Mouse (Mus musculus) small intestine, adult 2 months (tissue): ENCODE measurements around the gene Gcnt2. TPM values are rescaled to one million over a fixed set of nuclear protein-coding genes. Genes with fewer than 3 reads are reported as not detected.

Experiments used
- H3K27ac ChIP-seq: fragments of 200-500 bp; 2 replicates; pipeline ENCODE4 v1.5.1; 2012; ENCODE audit warnings: low read depth, low read length, control low read depth, inconsistent platforms; ENCODE audit not compliant: insufficient read depth
- H3K27me3 ChIP-seq: fragments of 200-500 bp; 2 replicates; pipeline ENCODE4 v1.6.1; 2012; ENCODE audit warnings: mild to moderate bottlenecking, moderate library complexity, low read length, inconsistent platforms; ENCODE audit not compliant: control insufficient read depth, insufficient read depth
- H3K36me3 ChIP-seq: fragments of 200-500 bp; 2 replicates; pipeline ENCODE4 v1.6.1; 2012; ENCODE audit warnings: mild to moderate bottlenecking, low read length, control low read depth, inconsistent platforms; ENCODE audit not compliant: control insufficient read depth, insufficient read depth
- H3K4me1 ChIP-seq: fragments of 200-500 bp; 2 replicates; pipeline ENCODE4 v1.6.1; 2012; ENCODE audit warnings: low read length, inconsistent platforms, mixed read lengths; ENCODE audit not compliant: control insufficient read depth, insufficient read depth, insufficient read length
- H3K4me3 ChIP-seq: fragments of 200-500 bp; 2 replicates; pipeline ENCODE4 v1.5.1; 2012; ENCODE audit warnings: low read depth, mild to moderate bottlenecking, control low read depth, inconsistent platforms, low read length, moderate library complexity
- CTCF ChIP-seq: fragments of 200-500 bp; IDR thresholded peaks from 2 replicates; pipeline ENCODE4 v1.5.1; 2012; ENCODE audit warnings: low read depth, mild to moderate bottlenecking, control low read depth, inconsistent platforms, low read length, moderate library complexity, mixed read lengths; ENCODE audit not compliant: insufficient replicate concordance, insufficient read length; ENCODE audit errors: extremely low read depth
- POLR2A ChIP-seq: fragments of 200-500 bp; IDR thresholded peaks from 2 replicates; pipeline ENCODE4 v1.6.1; 2012; ENCODE audit warnings: low read depth, mild to moderate bottlenecking, control low read depth, inconsistent platforms, low read length, moderate library complexity
- WGBS: fragments of 180-500 bp; shearing (Covaris S2); methylation state at CpG from one replicate; pipeline ENCODE4 v1.1.7; 2018; 5-methylcytosine and 5-hydroxymethylcytosine counted together
- polyA plus RNA-seq: library from polyadenylated mRNA; depleted of rRNA; stranded (reverse); fragments of >200 nt; gene quantifications from 2 replicates; pipeline ENCODE4 v1.2.3, GENCODE M21; 2012

Gcnt2 gene
- polyA plus RNA-seq, 1 experiment, result 3.8 TPM

GRCm38 (mm10) chr13:40845951-40846350 is 13.6 kb upstream of the Gcnt2 start:
- no peak for TF ChIP-seq CTCF
- no peak for TF ChIP-seq POLR2A
- Histone ChIP-seq H3K27me3 (no peaks in the 10 kb centered on the region), H3K27ac (no peak overlapping the region), H3K4me3 (no peak overlapping the region), H3K4me1 (peaks cover 7% of the 10 kb centered on the region; the same call in 1 of the 2 replicates), H3K36me3 (no peaks in the 10 kb centered on the region)
- 13% methylated on average over 6 of the region's 6 CpGs for WGBS

- H3K27me3 ChIP-seq, result no peaks in the 10 kb centered on the region
- WGBS, result 60% methylated on average over 9 of the region's 9 CpGs
- no peak for TF ChIP-seq POLR2A
- TF ChIP-seq CTCF, result peak; percentile 16; the same call in 1 of the 2 replicates
- no peaks in the 10 kb centered on the region for H3K36me3 ChIP-seq
- H3K4me3 ChIP-seq, result no peak overlapping the region
- H3K27ac ChIP-seq, result no peak overlapping the region
- peaks cover 11% of the 10 kb centered on the region; the same call in 1 of the 2 replicates for H3K4me1 ChIP-seq
Observed at GRCm38 (mm10) chr13:40846375-40846774, 13.2 kb upstream of the Gcnt2 start.

GRCm38 (mm10) chr13:40847898-40848297 is 11.7 kb upstream of the Gcnt2 start:
- TF ChIP-seq POLR2A (no peak), CTCF (no peak)
- H3K27ac ChIP-seq, result 0 out of 2 replicates have a peak overlapping the region, but pooled peaks have one; percentile 14
- no peaks in the 10 kb centered on the region for H3K27me3 ChIP-seq
- H3K4me3 ChIP-seq, result no peak overlapping the region
- peaks cover 20% of the 10 kb centered on the region; the same call in 1 of the 2 replicates for H3K4me1 ChIP-seq
- no peaks in the 10 kb centered on the region for H3K36me3 ChIP-seq
- WGBS, result 24% methylated on average over 4 of the region's 4 CpGs

GRCm38 (mm10) chr13:40850686-40851085 is 8.9 kb upstream of the Gcnt2 start:
- no peaks in the 10 kb centered on the region for H3K27me3 ChIP-seq
- H3K27ac ChIP-seq, result peak overlapping the region; percentile 89
- 43% methylated on average over 6 of the region's 6 CpGs for WGBS
- TF ChIP-seq CTCF (no peak), POLR2A (no peak)
- H3K4me1 ChIP-seq, result peaks cover 28% of the 10 kb centered on the region; the same call in 1 of the 2 replicates
- H3K4me3 ChIP-seq, result no peak overlapping the region
- H3K36me3 ChIP-seq, result no peaks in the 10 kb centered on the region

GRCm38 (mm10) chr13:40851281-40851680 is 8.3 kb upstream of the Gcnt2 start:
- no peak for TF ChIP-seq POLR2A
- no peak for TF ChIP-seq CTCF
- peak overlapping the region; percentile 89 for H3K27ac ChIP-seq
- H3K4me1 ChIP-seq, result peaks cover 28% of the 10 kb centered on the region; the same call in 1 of the 2 replicates
- no peaks in the 10 kb centered on the region for H3K27me3 ChIP-seq
- no peak overlapping the region for H3K4me3 ChIP-seq
- whole genome bisulfite sequencing, result 87% methylated on average over 7 of the region's 7 CpGs
- no peaks in the 10 kb centered on the region for H3K36me3 ChIP-seq

GRCm38 (mm10) chr13:40851961-40852360 is 7.6 kb upstream of the Gcnt2 start:
- H3K27ac ChIP-seq, result peak overlapping the region; percentile 72; the same call in 1 of the 2 replicates
- peaks cover 28% of the 10 kb centered on the region; the same call in 1 of the 2 replicates for H3K4me1 ChIP-seq
- no peaks in the 10 kb centered on the region for H3K36me3 ChIP-seq
- 26% methylated on average over 13 of the region's 13 CpGs for WGBS
- no peak overlapping the region for H3K4me3 ChIP-seq
- no peak for TF ChIP-seq CTCF
- TF ChIP-seq POLR2A, result no peak
- H3K27me3 ChIP-seq, result no peaks in the 10 kb centered on the region

- peaks cover 28% of the 10 kb centered on the region; the same call in 1 of the 2 replicates for H3K4me1 ChIP-seq
- TF ChIP-seq CTCF (no peak), POLR2A (no peak)
- no peak overlapping the region for H3K27ac ChIP-seq
- H3K27me3 ChIP-seq, result no peaks in the 10 kb centered on the region
- WGBS, result 86% methylated on average over 5 of the region's 5 CpGs
- H3K4me3 ChIP-seq, result no peak overlapping the region
- no peaks in the 10 kb centered on the region for H3K36me3 ChIP-seq
Observed at GRCm38 (mm10) chr13:40852791-40853190, 6.8 kb upstream of the Gcnt2 start.
